Mouse (Mus musculus) brain, embryonic 14.5 days (tissue): ENCODE measurements around the gene Spata31d1a.

Experiments used
- CTCF ChIP-seq: fragments of 200-500 bp; IDR thresholded peaks from 2 replicates; pipeline ENCODE4 v1.5.1; 2012; ENCODE audit warnings: inconsistent platforms, mild to moderate bottlenecking, moderate library complexity, borderline replicate concordance; ENCODE audit not compliant: insufficient read depth, insufficient read length; ENCODE audit errors: extremely low read depth
- POLR2A ChIP-seq: fragments of 200-500 bp; IDR thresholded peaks from 2 replicates; pipeline ENCODE4 v1.6.1; 2012; ENCODE audit warnings: mild to moderate bottlenecking, inconsistent platforms, borderline replicate concordance; ENCODE audit not compliant: poor library complexity, insufficient read depth, insufficient read length, severe bottlenecking; ENCODE audit errors: extremely low read depth

- TF ChIP-seq CTCF (no peak), POLR2A (no peak)
Measured at GRCm38 (mm10) chr13:59738455-59738854, 28.3 kb upstream of the Spata31d1a start.
